Mouse (Mus musculus) spleen, postnatal 4 days (tissue): ENCODE results near the gene Taf8.
A peak's percentile ranks its signal among the peaks of the same experiment; 100 is the strongest.

Source experiments
- DNase-seq, 2 experiments: peaks; one replicate each; pipeline ENCODE4 v3.0.0; 2022; ENCODE audit warnings: low spot score in 2 of 2

The Taf8 gene

GRCm38 (mm10) chr17:47501946-47502706 lies at the start of gene Taf8:
Taf8 (minus strand) TSS chr17:47502292.
- DNase-seq, result peak; percentile 90 to 95

GRCm38 (mm10) chr17:47551049-47551448 lies 49.0 kb upstream of the Taf8 start:
- no peak for DNase-seq

- no peak for DNase-seq
Observed at GRCm38 (mm10) chr17:47545861-47546331, 43.8 kb upstream of the Taf8 start.

GRCm38 (mm10) chr17:47545154-47545553 lies 43.1 kb upstream of the Taf8 start:
- no peak for DNase-seq

- DNase-seq, result no peak
Observed at GRCm38 (mm10) chr17:47543051-47543650, 41.1 kb upstream of the Taf8 start.

GRCm38 (mm10) chr17:47542061-47542460 lies 40.0 kb upstream of the Taf8 start:
- DNase-seq, result peak in 1 of 2 experiments; percentile 36

GRCm38 (mm10) chr17:47539128-47539527 lies 37.0 kb upstream of the Taf8 start:
- no peak for DNase-seq

- DNase-seq, result no peak
Observed at GRCm38 (mm10) chr17:47538049-47538448, 36.0 kb upstream of the Taf8 start.

GRCm38 (mm10) chr17:47535812-47536236 lies 33.7 kb upstream of the Taf8 start:
- DNase-seq, result peak; percentile 82 to 88

GRCm38 (mm10) chr17:47533691-47534090 lies 31.6 kb upstream of the Taf8 start:
- no peak for DNase-seq

GRCm38 (mm10) chr17:47532364-47532763 lies 30.3 kb upstream of the Taf8 start:
- DNase-seq, result no peak

- no peak for DNase-seq
Observed at GRCm38 (mm10) chr17:47531387-47531818, 29.3 kb upstream of the Taf8 start.

GRCm38 (mm10) chr17:47529595-47529994 lies 27.5 kb upstream of the Taf8 start:
- DNase-seq, result no peak

GRCm38 (mm10) chr17:47528919-47529318 lies 26.8 kb upstream of the Taf8 start:
- DNase-seq, result no peak

- no peak for DNase-seq
Observed at GRCm38 (mm10) chr17:47527581-47528300, 25.6 kb upstream of the Taf8 start.

GRCm38 (mm10) chr17:47526856-47527520 lies 24.9 kb upstream of the Taf8 start:
- DNase-seq, result no peak

GRCm38 (mm10) chr17:47524991-47525390 lies 22.9 kb upstream of the Taf8 start:
- DNase-seq, result no peak

GRCm38 (mm10) chr17:47524055-47524454 lies 22.0 kb upstream of the Taf8 start:
- DNase-seq, result no peak

GRCm38 (mm10) chr17:47523211-47523682 lies 21.2 kb upstream of the Taf8 start:
- DNase-seq, result peak; percentile 76 to 85

- DNase-seq, result no peak
Observed at GRCm38 (mm10) chr17:47522536-47522935, 20.4 kb upstream of the Taf8 start.

- DNase-seq, result peak; percentile 81 to 87
Observed at GRCm38 (mm10) chr17:47521551-47522258, 19.6 kb upstream of the Taf8 start.
